Mouse (Mus musculus) heart, adult 2 months (tissue): ENCODE measurements at regions not wholly inside any gene's neighbourhood (a gene's known extent, or its start where the extent isn't known, plus 50 kb on each side); places are given as distances from the start of the nearest gene placed in this dataset.

Experiments
- CTCF ChIP-seq: fragments of 200-600 bp; IDR thresholded peaks from 2 replicates; pipeline ENCODE4 v1.8.1; 2022; ENCODE audit warnings: antibody characterized with exemption, mild to moderate bottlenecking, moderate library complexity
- POLR2A ChIP-seq: fragments of 200-500 bp; IDR thresholded peaks from 2 replicates; pipeline ENCODE4 v1.6.1; 2011; ENCODE audit warnings: mild to moderate bottlenecking, low read depth, low read length, control low read depth; ENCODE audit not compliant: insufficient read depth

GRCm38 (mm10) chr16:73098760-73099159, 790.7 kb downstream of the Robo1 start:
- TF ChIP-seq POLR2A (no peak), CTCF (peak; percentile 71)
